Mouse (Mus musculus) retina, postnatal 1 day (tissue): ENCODE data around the gene Krtap1-5.

ENCODE experiments used
- DNase-seq: peaks from one replicate; pipeline ENCODE4 v3.0.0-alpha.2; 2012

Gene Krtap1-5

DNA sequence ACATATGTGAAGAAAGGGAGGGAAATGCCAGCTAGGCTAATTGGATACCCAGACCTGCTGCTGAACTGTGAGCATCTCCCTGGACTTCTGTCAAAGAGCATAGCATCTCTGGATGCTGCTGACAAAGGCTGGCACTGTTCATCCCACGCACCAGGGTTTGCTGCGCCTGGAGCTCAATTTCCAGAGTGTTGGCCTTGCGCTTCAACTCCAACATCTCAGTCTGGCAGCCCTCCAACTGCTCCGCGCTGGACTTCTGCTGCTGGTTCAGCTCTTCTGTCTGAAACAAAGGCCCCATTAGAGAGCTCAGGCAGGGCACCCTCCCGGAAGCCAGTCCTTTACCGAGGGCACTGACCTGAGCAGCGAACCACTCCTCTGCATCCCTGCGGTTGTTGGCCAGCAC is 41.1 kb downstream of the Krtap1-5 start:
- DNase-seq, result peak; percentile 94
